Mouse (Mus musculus) liver, embryonic 16.5 days (tissue): ENCODE measurements around the gene Tshz3. TPM values are rescaled to one million over a fixed set of nuclear protein-coding genes. Genes with fewer than 3 reads are reported as not detected.

Experiments used
- ATAC-seq: fragments of 200-750 bp; cut with Nextera tagmentation; 2 replicates; pipeline ENCODE4 v1.8.0; 2017; ENCODE audit warnings: low read depth, mild to moderate bottlenecking, moderate number of reproducible peaks, moderate library complexity
- H3K27ac ChIP-seq: fragments of 300-500 bp; sonication (generic); 2 replicates; pipeline ENCODE4 v1.5.1; 2014; ENCODE audit warnings: mild to moderate bottlenecking, low read length
- H3K27me3 ChIP-seq: fragments of 300-500 bp; sonication (generic); 2 replicates; pipeline ENCODE4 v1.6.1; 2014; ENCODE audit warnings: low read depth, low read length, mixed read lengths; ENCODE audit not compliant: control insufficient read depth, insufficient read depth
- H3K36me3 ChIP-seq: fragments of 300-500 bp; sonication (generic); 2 replicates; pipeline ENCODE4 v1.6.1; 2014; ENCODE audit warnings: mild to moderate bottlenecking; ENCODE audit not compliant: control insufficient read depth, insufficient read depth
- H3K4me1 ChIP-seq: fragments of 300-500 bp; sonication (generic); 2 replicates; pipeline ENCODE4 v1.6.1; 2014; ENCODE audit warnings: low read depth, low read length, mixed read lengths; ENCODE audit not compliant: control insufficient read depth
- H3K4me2 ChIP-seq: fragments of 300-500 bp; sonication (generic); 2 replicates; pipeline ENCODE4 v1.6.1; 2014; ENCODE audit warnings: low read depth, low read length, mixed read lengths
- H3K4me3 ChIP-seq: fragments of 300-500 bp; sonication (generic); 2 replicates; pipeline ENCODE4 v1.5.1; 2014; ENCODE audit warnings: low read depth, mild to moderate bottlenecking, low read length
- H3K9ac ChIP-seq: fragments of 300-500 bp; sonication (generic); 2 replicates; pipeline ENCODE4 v1.6.1; 2014; ENCODE audit warnings: low read depth, low read length
- H3K9me3 ChIP-seq: fragments of 300-500 bp; sonication (generic); replicated peaks from 2 replicates; pipeline ENCODE4 v1.6.1; 2016; ENCODE audit warnings: low read length; ENCODE audit not compliant: control insufficient read depth
- WGBS: fragments of 180-500 bp; shearing (Covaris S2); extraction: QIAGEN DNeasy Blood & Tissue Kit; methylation state at CpG from one replicate; pipeline ENCODE4 v1.1.7; 2014; ENCODE audit not compliant: insufficient replicate concordance; 5-methylcytosine and 5-hydroxymethylcytosine counted together
- polyA plus RNA-seq: library from polyadenylated mRNA; unstranded; fragments of >200 nt; fragmentation: Nextera tagmentation; extraction: Ambion mirVana; gene quantifications from 2 replicates; pipeline ENCODE4 v1.2.1, GENCODE M21; 2015

The Tshz3 gene
- polyA plus RNA-seq, 1 experiment from 2014 or later: 0.67 TPM

DNA sequence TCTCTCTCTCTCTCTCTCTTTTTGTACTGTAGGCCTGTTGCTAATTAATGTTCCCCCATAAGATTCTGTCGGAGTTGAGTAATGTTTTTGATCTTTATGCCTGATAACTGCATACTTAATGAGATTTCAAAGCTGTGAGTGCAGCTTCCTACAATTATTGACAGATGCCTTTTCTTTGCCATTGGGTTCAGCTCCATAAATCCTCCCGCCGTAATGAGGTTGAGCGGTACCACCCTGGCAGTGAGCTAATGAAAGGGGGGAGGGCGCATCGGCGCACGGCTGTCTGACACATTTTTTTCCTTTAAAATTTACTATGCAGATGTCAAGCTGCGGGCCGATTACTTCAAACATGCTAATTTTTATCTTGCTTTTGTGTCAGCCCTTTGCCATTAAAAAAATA is 9.3 kb downstream of the Tshz3 start:
- H3K9ac ChIP-seq: no peak overlapping the region
- no peaks in the 10 kb centered on the region for H3K9me3 ChIP-seq
- H3K4me3 ChIP-seq: no peak overlapping the region
- no peaks in the 10 kb centered on the region for H3K27me3 ChIP-seq
- no peaks in the 10 kb centered on the region for H3K4me1 ChIP-seq
- no peak overlapping the region for H3K4me2 ChIP-seq
- no peak overlapping the region for H3K27ac ChIP-seq
- no peak for ATAC-seq
- no peaks in the 10 kb centered on the region for H3K36me3 ChIP-seq
- WGBS: 13% methylated on average over 10 of the region's 10 CpGs

GRCm38 (mm10) chr7:36707681-36708350 is 9.9 kb downstream of the Tshz3 start:
- Histone ChIP-seq H3K27me3 (no peaks in the 10 kb centered on the region), H3K9ac (no peak overlapping the region), H3K27ac (no peak overlapping the region), H3K4me3 (no peak overlapping the region), H3K36me3 (no peaks in the 10 kb centered on the region), H3K9me3 (no peaks in the 10 kb centered on the region), H3K4me2 (no peak overlapping the region), H3K4me1 (no peaks in the 10 kb centered on the region)
- no peak for ATAC-seq
- 18% methylated on average over 17 of the region's 17 CpGs for WGBS

DNA sequence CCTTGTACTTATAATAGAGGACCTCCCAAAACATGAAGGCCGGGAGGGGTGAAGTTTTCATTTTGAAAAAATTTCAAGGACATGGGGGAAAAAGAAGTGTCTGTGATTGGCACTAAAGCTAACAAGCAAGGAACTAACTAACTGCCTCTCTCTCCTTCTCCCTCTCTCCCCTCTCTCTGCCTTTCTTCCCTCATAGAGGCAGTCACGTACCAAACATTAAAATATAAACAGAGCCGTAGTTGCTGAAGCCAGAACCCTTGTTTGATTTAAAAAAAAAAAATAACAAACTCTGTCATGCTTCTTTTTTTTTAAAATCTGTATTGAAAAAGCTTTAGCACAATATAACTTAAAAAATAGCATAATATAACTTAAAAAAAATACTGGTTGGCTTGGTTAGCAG is 10.9 kb downstream of the Tshz3 start:
- Histone ChIP-seq H3K36me3 (no peaks in the 10 kb centered on the region), H3K4me3 (no peak overlapping the region), H3K27me3 (no peaks in the 10 kb centered on the region), H3K9ac (no peak overlapping the region), H3K4me1 (no peaks in the 10 kb centered on the region), H3K9me3 (no peaks in the 10 kb centered on the region), H3K4me2 (no peak overlapping the region), H3K27ac (no peak overlapping the region)
- ATAC-seq: no peak
- 44% methylated on average over 3 of the region's 3 CpGs for WGBS

DNA sequence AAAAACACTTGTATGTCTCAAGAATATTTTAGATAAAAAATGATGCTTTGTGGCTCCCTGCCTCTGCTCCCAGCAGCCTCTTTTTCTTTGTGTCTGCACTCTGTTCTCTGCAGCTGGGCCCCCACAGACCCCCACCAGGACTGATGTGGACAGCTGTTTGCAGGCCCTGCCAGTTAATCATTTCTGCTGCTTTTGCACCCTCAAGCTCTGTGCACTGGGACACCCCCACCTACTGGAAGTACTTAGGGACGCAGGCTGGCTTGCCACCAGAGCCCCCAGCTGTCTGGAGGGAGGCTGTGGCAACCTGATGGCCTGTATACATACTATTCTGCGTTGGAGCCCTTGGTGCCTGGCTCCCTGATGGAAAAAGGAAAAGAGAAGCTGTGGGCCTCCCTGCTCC is 11.3 kb downstream of the Tshz3 start:
- no peaks in the 10 kb centered on the region for H3K36me3 ChIP-seq
- no peaks in the 10 kb centered on the region for H3K27me3 ChIP-seq
- no peak overlapping the region for H3K4me3 ChIP-seq
- H3K9ac ChIP-seq: no peak overlapping the region
- WGBS: 12% methylated on average over 2 of the region's 2 CpGs
- H3K27ac ChIP-seq: no peak overlapping the region
- H3K4me1 ChIP-seq: no peaks in the 10 kb centered on the region
- no peaks in the 10 kb centered on the region for H3K9me3 ChIP-seq
- no peak overlapping the region for H3K4me2 ChIP-seq
- no peak for ATAC-seq

DNA sequence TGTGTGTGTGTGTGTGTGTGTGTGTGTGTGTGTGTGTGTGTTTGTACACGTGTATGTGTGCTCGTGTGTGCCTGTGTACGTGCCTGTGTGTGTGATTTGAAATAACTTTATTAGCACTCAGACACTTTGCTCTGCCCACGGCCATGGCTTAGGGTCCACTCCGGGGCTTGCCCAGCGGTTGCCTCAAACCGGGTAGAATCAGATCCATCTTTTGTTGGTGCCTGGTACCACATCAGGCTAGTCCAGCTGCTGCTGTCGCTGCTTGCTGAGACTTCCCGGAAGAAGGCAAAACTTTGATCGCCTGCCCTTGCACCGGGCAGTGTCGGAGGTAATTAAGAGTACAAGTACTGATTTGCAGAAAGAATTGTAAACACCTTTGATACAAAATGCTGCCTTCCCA is 12.1 kb downstream of the Tshz3 start:
- H3K9ac ChIP-seq: no peak overlapping the region

DNA sequence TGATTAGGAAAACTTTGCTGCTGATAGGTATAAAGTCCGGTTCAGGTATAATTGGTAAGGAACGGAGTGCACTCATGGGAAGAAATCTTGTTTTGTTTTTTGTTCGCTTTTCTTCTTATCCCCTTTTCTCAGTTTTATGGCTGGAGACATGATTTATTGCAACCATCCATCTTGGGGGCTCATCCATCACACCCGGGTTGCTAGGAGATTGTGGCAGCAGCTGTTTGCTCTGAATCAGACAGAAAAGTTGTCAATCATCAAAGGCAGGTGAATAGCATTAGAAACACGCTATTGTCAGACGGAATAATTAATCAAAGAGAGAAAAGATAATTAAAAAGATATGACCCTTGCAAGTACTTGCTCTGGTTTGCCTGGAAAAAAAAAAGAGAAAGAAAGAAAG is 12.5 kb downstream of the Tshz3 start:
- no peaks in the 10 kb centered on the region for H3K36me3 ChIP-seq
- no peak overlapping the region for H3K9ac ChIP-seq
- H3K4me2 ChIP-seq: no peak overlapping the region
- no peaks in the 10 kb centered on the region for H3K27me3 ChIP-seq
- no peaks in the 10 kb centered on the region for H3K4me1 ChIP-seq
- no peak overlapping the region for H3K4me3 ChIP-seq
- ATAC-seq: no peak
- 60% methylated on average over 6 of the region's 6 CpGs for WGBS
- no peaks in the 10 kb centered on the region for H3K9me3 ChIP-seq
- no peak overlapping the region for H3K27ac ChIP-seq

More for the DNA sequence above, 12.1 kb downstream of the Tshz3 start:
- WGBS: 62% methylated on average over 11 of the region's 12 CpGs
- Histone ChIP-seq H3K4me3 (no peak overlapping the region), H3K27ac (no peak overlapping the region), H3K4me2 (no peak overlapping the region), H3K4me1 (no peaks in the 10 kb centered on the region), H3K27me3 (no peaks in the 10 kb centered on the region), H3K36me3 (no peaks in the 10 kb centered on the region), H3K9me3 (no peaks in the 10 kb centered on the region)
- no peak for ATAC-seq

- ATAC-seq: no peak
- Histone ChIP-seq H3K4me3 (no peak overlapping the region), H3K4me2 (no peak overlapping the region), H3K27ac (no peak overlapping the region), H3K9me3 (no peaks in the 10 kb centered on the region), H3K4me1 (no peaks in the 10 kb centered on the region), H3K27me3 (no peaks in the 10 kb centered on the region), H3K36me3 (no peaks in the 10 kb centered on the region), H3K9ac (no peak overlapping the region)
- 44% methylated on average over 2 of the region's 2 CpGs for WGBS
Measured at GRCm38 (mm10) chr7:36711766-36712165, 13.8 kb downstream of the Tshz3 start.

- no peak for ATAC-seq
- Histone ChIP-seq H3K9me3 (no peaks in the 10 kb centered on the region), H3K4me3 (no peak overlapping the region), H3K27me3 (no peaks in the 10 kb centered on the region), H3K9ac (no peak overlapping the region), H3K36me3 (no peaks in the 10 kb centered on the region), H3K27ac (no peak overlapping the region), H3K4me2 (no peak overlapping the region), H3K4me1 (no peaks in the 10 kb centered on the region)
- 65% methylated on average over 7 of the region's 7 CpGs for WGBS
Measured at GRCm38 (mm10) chr7:36714323-36714722, 16.4 kb downstream of the Tshz3 start.

DNA sequence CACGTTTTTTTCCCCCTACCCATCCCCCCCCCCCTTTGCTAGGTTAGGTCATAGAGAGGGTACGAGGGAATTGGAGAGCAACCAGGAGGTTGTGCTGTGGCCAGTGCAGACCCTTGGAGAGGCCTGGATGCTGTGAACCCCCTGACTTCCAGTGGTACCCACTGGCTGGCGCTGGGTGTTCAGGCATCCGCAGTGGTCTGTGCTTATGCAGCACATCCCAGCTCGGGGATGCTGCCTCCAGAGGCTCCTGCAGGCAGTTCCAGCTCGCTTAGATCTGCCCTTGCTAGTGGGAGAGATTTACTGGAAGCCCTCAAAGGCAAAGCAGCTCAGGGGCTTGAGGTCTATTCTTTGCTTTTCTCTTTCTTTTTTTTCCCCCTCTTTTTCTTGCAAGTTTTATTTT is 19.3 kb downstream of the Tshz3 start:
- Histone ChIP-seq H3K4me3 (no peak overlapping the region), H3K4me2 (no peak overlapping the region), H3K27me3 (no peaks in the 10 kb centered on the region), H3K27ac (no peak overlapping the region), H3K36me3 (no peaks in the 10 kb centered on the region), H3K9me3 (no peaks in the 10 kb centered on the region), H3K9ac (no peak overlapping the region), H3K4me1 (no peaks in the 10 kb centered on the region)
- 43% methylated on average over 6 of the region's 6 CpGs for WGBS
- ATAC-seq: no peak
